In the genomic region with DNA sequence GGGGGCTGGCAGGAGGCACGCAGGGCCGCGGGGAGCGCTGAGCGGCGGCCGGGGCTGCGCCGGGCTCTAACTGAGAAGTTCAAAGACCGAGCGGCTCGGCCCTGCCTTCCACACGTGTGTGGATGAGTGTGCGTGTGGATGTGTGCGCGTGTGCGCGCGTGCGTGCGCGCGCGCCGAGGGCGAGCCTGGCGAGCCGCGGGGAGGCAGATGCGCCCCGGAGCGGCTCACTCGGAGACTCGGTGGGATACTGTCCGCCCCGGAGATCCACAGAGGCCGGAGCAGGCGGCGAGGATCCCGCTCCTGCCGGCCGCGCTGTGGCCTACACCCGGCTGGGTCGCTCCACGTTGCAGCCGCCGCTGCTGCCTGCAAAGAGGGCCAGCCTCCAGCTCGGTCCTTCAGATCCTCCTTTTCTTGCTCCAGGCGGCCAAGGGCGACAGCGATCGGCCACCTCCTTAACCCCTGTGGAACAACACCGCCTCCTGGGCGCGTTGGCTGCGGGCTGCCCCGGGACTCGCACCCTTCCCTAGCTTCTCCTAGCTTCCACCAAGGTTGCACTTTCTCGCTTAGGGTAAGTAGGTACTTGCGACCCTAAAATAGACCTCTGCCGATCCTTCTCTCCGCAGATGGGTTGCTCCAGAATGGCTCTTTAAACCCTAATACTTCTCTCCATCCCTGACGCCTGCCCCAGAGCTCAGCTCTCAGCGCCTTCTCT, we compare ENCODE assay signal across 8 mouse cellular contexts. TPM values are rescaled to one million over a fixed set of nuclear protein-coding genes. Genes with fewer than 3 reads are reported as not detected.
DNase-seq lines count a peak whose midpoint lies in the region; ATAC-seq and TF ChIP-seq lines count a peak whose summit lies in the region.

No protein-coding gene starts in this region.

- ATAC-seq in forebrain, embryonic 13.5 days: peak; percentile 81
- ATAC-seq in heart, embryonic 16.5 days (replicated peaks; ENCODE audit: extremely low read depth, insufficient read depth, low FRiP score): peak; percentile 63
- ATAC-seq in liver, postnatal 0 days: peak; percentile 78
- peak; percentile 60 for ATAC-seq in neural tube, embryonic 15.5 days (ENCODE audit: low FRiP score)

- H3K36me3 ChIP-seq in C2C12 (ENCODE audit: control insufficient read depth, insufficient read depth): no peaks in the 10 kb centered on the region
- H3K36me3 ChIP-seq in forebrain, embryonic 13.5 days (ENCODE audit: poor library complexity, severe bottlenecking): no peaks in the 10 kb centered on the region
- no peaks in the 10 kb centered on the region for H3K36me3 ChIP-seq in heart, embryonic 16.5 days (ENCODE audit: control insufficient read depth, insufficient read depth)
- no peaks in the 10 kb centered on the region for H3K36me3 ChIP-seq in liver, postnatal 0 days (replicated peaks; ENCODE audit: insufficient read depth, low read length)
- H3K36me3 ChIP-seq in neural tube, embryonic 15.5 days: no peaks in the 10 kb centered on the region

- peak overlapping the region; percentile 78 for H3K9ac ChIP-seq in forebrain, embryonic 13.5 days
- peak overlapping the region; percentile 90 for H3K9ac ChIP-seq in heart, embryonic 16.5 days (ENCODE audit: low read length)
- peak overlapping the region; percentile 51 for H3K9ac ChIP-seq in liver, postnatal 0 days (replicated peaks)
- H3K9ac ChIP-seq in neural tube, embryonic 15.5 days (replicated peaks): peak overlapping the region; percentile 69

- peak overlapping the region; percentile 86 for H3ac ChIP-seq in C2C12 (ENCODE audit: control insufficient read depth, insufficient read length, low read depth)

- H3K9me3 ChIP-seq in forebrain, embryonic 13.5 days (replicated peaks): no peaks in the 10 kb centered on the region
- H3K9me3 ChIP-seq in heart, embryonic 16.5 days (replicated peaks; ENCODE audit: control insufficient read depth, low read length): no peaks in the 10 kb centered on the region
- H3K9me3 ChIP-seq in liver, postnatal 0 days (ENCODE audit: low read length): no peaks in the 10 kb centered on the region
- H3K9me3 ChIP-seq in neural tube, embryonic 15.5 days (replicated peaks): no peaks in the 10 kb centered on the region

- no peaks in the 10 kb centered on the region for H3K27me3 ChIP-seq in C2C12 (ENCODE audit: control insufficient read depth, insufficient read depth, insufficient read length)
- peaks cover 14% of the 10 kb centered on the region for H3K27me3 ChIP-seq in forebrain, embryonic 13.5 days
- H3K27me3 ChIP-seq in heart, embryonic 16.5 days (ENCODE audit: control insufficient read depth, insufficient read depth, low read length): no peaks in the 10 kb centered on the region
- peaks cover 29% of the 10 kb centered on the region for H3K27me3 ChIP-seq in liver, postnatal 0 days (ENCODE audit: insufficient read depth, low read length)
- no peaks in the 10 kb centered on the region for H3K27me3 ChIP-seq in neural tube, embryonic 15.5 days (replicated peaks)

- under 1% methylated on average over 54 of the region's 65 CpGs for WGBS in forebrain, embryonic 13.5 days
- WGBS in heart, embryonic 16.5 days: 2% methylated on average over 45 of the region's 65 CpGs
- WGBS in liver, postnatal 0 days (ENCODE audit: insufficient replicate concordance): 1% methylated on average over 34 of the region's 65 CpGs
- WGBS in neural tube, embryonic 15.5 days: under 1% methylated on average over 54 of the region's 65 CpGs

- peak overlapping the region; percentile 25; the same call in 1 of the 2 replicates for H3K27ac ChIP-seq in forebrain, embryonic 13.5 days
- peak overlapping the region; percentile 86 for H3K27ac ChIP-seq in heart, embryonic 16.5 days (ENCODE audit: low read length)
- no peak overlapping the region for H3K27ac ChIP-seq in liver, postnatal 0 days (ENCODE audit: low read depth)
- peak overlapping the region; percentile 81 for H3K27ac ChIP-seq in neural tube, embryonic 15.5 days (replicated peaks)

- peaks cover 31% of the 10 kb centered on the region for H3K4me1 ChIP-seq in forebrain, embryonic 13.5 days
- peaks cover 15% of the 10 kb centered on the region for H3K4me1 ChIP-seq in heart, embryonic 16.5 days (ENCODE audit: control insufficient read depth, insufficient read depth, low read length)
- peaks cover 11% of the 10 kb centered on the region; the same call in 1 of the 2 replicates for H3K4me1 ChIP-seq in liver, postnatal 0 days (ENCODE audit: insufficient read depth)
- peaks cover 40% of the 10 kb centered on the region for H3K4me1 ChIP-seq in neural tube, embryonic 15.5 days

- peak overlapping the region; percentile 97 for H3K4me2 ChIP-seq in forebrain, embryonic 13.5 days
- H3K4me2 ChIP-seq in heart, embryonic 16.5 days (ENCODE audit: low read depth, low read length): peak overlapping the region; percentile 70
- H3K4me2 ChIP-seq in liver, postnatal 0 days (ENCODE audit: low read depth, low read length): peak overlapping the region; percentile 87
- H3K4me2 ChIP-seq in neural tube, embryonic 15.5 days: peak overlapping the region; percentile 94

- TF ChIP-seq EP300 in liver, postnatal 0 days (IDR thresholded peaks at IDR 0.05; ENCODE audit: low read depth): no peak

- peak; percentile 25 for TF ChIP-seq CTCF in C2C12 (IDR thresholded peaks at IDR 0.05; ENCODE audit: control insufficient read depth, insufficient read depth, insufficient read length)
- 0 out of 2 replicates have a peak, but pooled peaks have one; percentile 20 for TF ChIP-seq CTCF in liver, postnatal 0 days (IDR thresholded peaks at IDR 0.05; ENCODE audit: low read depth)

- DNase-seq in adrenal gland, postnatal 4 days (ENCODE audit: low spot score in 2 of 2): peak; percentile 20 to 26
- DNase-seq in kidney, postnatal 4 days: peak; percentile 77 to 87
- DNase-seq in liver, postnatal 0 days: peak; percentile 66
- peak; percentile 53 for DNase-seq in urinary bladder, adult 2 months (ENCODE audit: low spot score)

- H3K4me3 ChIP-seq in C2C12 (ENCODE audit: insufficient read depth, poor library complexity, severe bottlenecking): peak overlapping the region; percentile 52
- peak overlapping the region; percentile 64 for H3K4me3 ChIP-seq in forebrain, embryonic 13.5 days
- H3K4me3 ChIP-seq in heart, embryonic 16.5 days (ENCODE audit: low read length): peak overlapping the region; percentile 70
- peak overlapping the region; percentile 58 for H3K4me3 ChIP-seq in liver, postnatal 0 days (ENCODE audit: low read depth, low read length)
- peak overlapping the region; percentile 76 for H3K4me3 ChIP-seq in neural tube, embryonic 15.5 days (replicated peaks)

- H3K79me2 ChIP-seq in C2C12 (ENCODE audit: control insufficient read depth, insufficient read depth): peaks cover 8% of the 10 kb centered on the region

- no peaks in the 10 kb centered on the region for H3K79me3 ChIP-seq in C2C12 (ENCODE audit: low read depth)

TF ChIP-seq in C2C12, 6 proteins besides CTCF, POLR2A, EP300 and RAD21:
- TF ChIP-seq CEBPB (IDR thresholded peaks at IDR 0.05; ENCODE audit: low read depth): no peak
- no peak for TF ChIP-seq MYOG (IDR thresholded peaks at IDR 0.05; ENCODE audit: control insufficient read depth, extremely low read depth, insufficient read length)
- no peak for TF ChIP-seq USF1 (IDR thresholded peaks at IDR 0.05; ENCODE audit: low read depth)
- TF ChIP-seq MAX (IDR thresholded peaks at IDR 0.05): peak; percentile 77
- no peak for TF ChIP-seq MYOD1 (IDR thresholded peaks at IDR 0.05; ENCODE audit: control insufficient read depth, insufficient read length, low read depth)
- TF ChIP-seq FOSL1 (IDR thresholded peaks at IDR 0.05; ENCODE audit: insufficient read depth, low read length, poor library complexity, severe bottlenecking): no peak

RNA-seq across cellular contexts. Expression of a gene that starts 0.4 kb away (rescaled TPM):
- polyA plus RNA-seq in C2C12 (2012; fragmentation: generic; extraction: Trizol): 1.8 TPM
- total RNA-seq in adrenal gland, postnatal 4 days (2021): 1 to 10 TPM; 7.3 to 7.9 TPM
- polyA plus RNA-seq in forebrain, embryonic 13.5 days (2015; fragmentation: Nextera tagmentation; extraction: Ambion mirVana): 11.1 and 14.1 TPM in 2 replicates
- 42.2 and 43.6 TPM in 2 replicates for polyA plus RNA-seq in heart, embryonic 16.5 days (2015; fragmentation: Nextera tagmentation; extraction: Ambion mirVana)
- 0.81 and 0.99 TPM in 2 replicates for polyA plus RNA-seq in liver, postnatal 0 days (2015; fragmentation: Nextera tagmentation; extraction: Ambion mirVana)
- 34.4 and 36.2 TPM in 2 replicates for polyA plus RNA-seq in neural tube, embryonic 15.5 days (2015; fragmentation: Nextera tagmentation; extraction: Ambion mirVana)
- 6.1 and 10.6 TPM in 2 replicates for polyA plus RNA-seq in urinary bladder, adult 2 months (2012; rRNA removed)

RNA-seq across cellular contexts. Expression of a gene that starts 43.8 kb away (rescaled TPM):
- polyA plus RNA-seq in C2C12 (2012; fragmentation: generic; extraction: Trizol): 31.0 TPM
- 10 to 100 TPM; 33.0 to 34.6 TPM for total RNA-seq in adrenal gland, postnatal 4 days (2021)
- polyA plus RNA-seq in forebrain, embryonic 13.5 days (2015; fragmentation: Nextera tagmentation; extraction: Ambion mirVana): 44.1 and 46.5 TPM in 2 replicates
- polyA plus RNA-seq in heart, embryonic 16.5 days (2015; fragmentation: Nextera tagmentation; extraction: Ambion mirVana): 31.6 and 40.3 TPM in 2 replicates
- 22.1 and 22.4 TPM in 2 replicates for polyA plus RNA-seq in liver, postnatal 0 days (2015; fragmentation: Nextera tagmentation; extraction: Ambion mirVana)
- 29.8 and 40.3 TPM in 2 replicates for polyA plus RNA-seq in neural tube, embryonic 15.5 days (2015; fragmentation: Nextera tagmentation; extraction: Ambion mirVana)
- polyA plus RNA-seq in urinary bladder, adult 2 months (2012; rRNA removed): 17.1 and 17.9 TPM in 2 replicates

Comparison
In these comparisons a context has a peak if more than half of its experiments do, and no peak if none do; other contexts are left out.
1. DNase-seq: peak in every context shown above with its lines; median percentile 82 in kidney, postnatal 4 days; 66 in liver, postnatal 0 days; 53 in urinary bladder, adult 2 months; 23 in adrenal gland, postnatal 4 days.